Mouse (Mus musculus) layer of hippocampus, postnatal 25 days (tissue): ENCODE data around the gene Garem2. TPM values are rescaled to one million over a fixed set of nuclear protein-coding genes. Genes with fewer than 3 reads are reported as not detected.
"Not testable (repeated sequence)": the region's sequence is repeated elsewhere in the genome, so short reads cannot be mapped to it uniquely, and the experiment has no call there.

Source experiments
- DNase-seq, 2 experiments: peaks; one replicate each; pipeline ENCODE4 v3.0.0; 2022; ENCODE audit warnings: mixed read lengths in 2 of 2, low spot score in 1 of 2; ENCODE audit errors: extremely low spot score in 1 of 2
- total RNA-seq, 2 experiments: library from RNA; stranded (reverse); gene quantifications; 2 replicates each; pipeline ENCODE4 v1.2.3; 2021

Garem2 gene
- total RNA-seq: 10 to 100 TPM; 13.1 to 13.6 TPM

DNA sequence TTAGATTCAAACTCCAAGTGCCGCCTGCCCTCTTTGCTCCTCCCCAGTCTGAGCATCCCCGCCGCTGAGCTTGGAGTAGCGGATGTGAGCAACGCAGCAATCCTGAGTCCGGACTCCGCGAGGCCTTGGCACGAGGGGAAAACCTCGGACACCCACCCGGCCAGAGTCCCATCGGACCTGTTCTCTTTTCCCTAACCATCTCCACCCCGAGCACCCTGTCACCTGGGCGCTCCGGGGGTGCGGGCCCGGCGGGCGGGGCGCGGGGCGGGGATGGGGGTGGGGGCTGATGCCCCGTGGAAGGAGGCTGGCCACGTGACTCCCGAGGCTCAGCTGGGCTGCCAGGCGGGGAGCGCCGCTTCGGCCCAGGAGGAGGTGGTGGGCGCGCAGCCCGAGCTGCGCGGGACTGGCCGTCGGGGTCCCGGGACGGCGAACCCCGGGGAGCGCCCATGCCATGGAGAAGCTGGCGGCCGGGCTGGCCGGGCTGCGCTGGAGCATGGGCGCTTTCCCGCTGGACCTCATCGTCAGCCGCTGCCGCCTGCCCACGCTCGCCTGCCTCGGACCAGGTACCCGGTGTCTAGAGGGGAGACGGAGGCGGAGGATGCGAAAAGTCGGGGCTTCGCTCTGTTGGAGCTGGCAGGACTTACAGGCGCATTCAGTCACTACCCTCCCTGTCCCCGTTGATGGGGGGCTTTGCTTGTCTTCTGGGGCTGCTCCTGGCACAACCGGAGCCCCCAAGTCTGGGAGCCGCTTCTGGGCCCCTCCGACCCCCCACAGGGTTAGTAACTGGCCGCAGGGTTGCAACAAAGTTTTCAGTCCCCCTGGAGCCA, at the start of gene Garem2:
Gene Garem2, plus strand, starts transcription at position 321 of the 827 bp plus-strand sequence.
- DNase-seq: peak in 1 of 2 experiments; percentile 23

DNA sequence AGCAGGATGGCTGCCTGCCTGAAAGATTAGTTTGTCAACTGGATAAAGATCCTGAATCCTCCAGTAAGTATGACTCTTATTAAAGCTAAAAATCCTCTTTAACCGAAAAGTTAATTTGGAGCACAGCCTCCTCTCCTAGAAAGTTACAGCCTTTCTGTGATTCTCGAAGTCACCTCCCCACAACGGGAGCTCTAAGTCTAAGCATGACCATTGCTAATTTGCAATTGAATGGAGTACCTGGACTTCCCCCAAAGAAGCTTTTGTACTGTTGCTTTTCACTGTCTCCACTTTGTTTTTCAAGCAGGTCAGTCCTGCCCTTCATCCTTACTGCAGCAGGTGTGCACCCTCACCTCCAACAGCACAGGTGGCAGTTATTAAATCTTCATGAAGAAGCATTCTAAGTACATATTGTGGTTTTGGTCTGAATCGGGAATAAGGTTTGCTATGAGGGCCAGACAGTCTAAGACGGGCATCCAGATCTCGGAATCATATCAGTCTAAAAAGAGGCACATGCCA, 46.7 kb upstream of the Garem2 start:
- DNase-seq: no peak

DNA sequence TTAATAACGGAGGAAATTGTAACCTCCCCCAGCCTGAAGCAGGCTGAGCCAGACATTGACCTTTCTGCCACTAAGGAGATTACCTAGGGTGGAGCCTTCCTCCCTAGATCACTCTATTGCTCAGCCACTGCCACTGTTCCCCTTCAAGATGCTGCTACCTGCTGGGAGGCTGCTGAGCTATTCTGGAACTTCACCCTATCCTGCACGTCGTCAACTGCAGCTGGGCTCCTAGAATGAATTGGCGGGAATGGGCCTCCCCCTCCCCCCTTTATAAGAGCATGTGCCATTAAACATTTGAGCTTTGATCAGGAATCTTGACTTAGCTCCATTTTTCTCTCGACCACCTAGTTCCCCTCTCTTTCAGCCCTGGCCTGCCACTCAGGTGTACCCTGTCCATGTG, 45.4 kb upstream of the Garem2 start:
- not testable (repeated sequence) for DNase-seq

GRCm38 (mm10) chr5:30067726-30068125, 37.2 kb upstream of the Garem2 start:
- DNase-seq: no peak

GRCm38 (mm10) chr5:30071677-30072076, 33.3 kb upstream of the Garem2 start:
- DNase-seq: no peak

- DNase-seq: no peak
These were observed 32.6 kb upstream of the Garem2 start for GRCm38 (mm10) chr5:30072377-30072776.

DNA sequence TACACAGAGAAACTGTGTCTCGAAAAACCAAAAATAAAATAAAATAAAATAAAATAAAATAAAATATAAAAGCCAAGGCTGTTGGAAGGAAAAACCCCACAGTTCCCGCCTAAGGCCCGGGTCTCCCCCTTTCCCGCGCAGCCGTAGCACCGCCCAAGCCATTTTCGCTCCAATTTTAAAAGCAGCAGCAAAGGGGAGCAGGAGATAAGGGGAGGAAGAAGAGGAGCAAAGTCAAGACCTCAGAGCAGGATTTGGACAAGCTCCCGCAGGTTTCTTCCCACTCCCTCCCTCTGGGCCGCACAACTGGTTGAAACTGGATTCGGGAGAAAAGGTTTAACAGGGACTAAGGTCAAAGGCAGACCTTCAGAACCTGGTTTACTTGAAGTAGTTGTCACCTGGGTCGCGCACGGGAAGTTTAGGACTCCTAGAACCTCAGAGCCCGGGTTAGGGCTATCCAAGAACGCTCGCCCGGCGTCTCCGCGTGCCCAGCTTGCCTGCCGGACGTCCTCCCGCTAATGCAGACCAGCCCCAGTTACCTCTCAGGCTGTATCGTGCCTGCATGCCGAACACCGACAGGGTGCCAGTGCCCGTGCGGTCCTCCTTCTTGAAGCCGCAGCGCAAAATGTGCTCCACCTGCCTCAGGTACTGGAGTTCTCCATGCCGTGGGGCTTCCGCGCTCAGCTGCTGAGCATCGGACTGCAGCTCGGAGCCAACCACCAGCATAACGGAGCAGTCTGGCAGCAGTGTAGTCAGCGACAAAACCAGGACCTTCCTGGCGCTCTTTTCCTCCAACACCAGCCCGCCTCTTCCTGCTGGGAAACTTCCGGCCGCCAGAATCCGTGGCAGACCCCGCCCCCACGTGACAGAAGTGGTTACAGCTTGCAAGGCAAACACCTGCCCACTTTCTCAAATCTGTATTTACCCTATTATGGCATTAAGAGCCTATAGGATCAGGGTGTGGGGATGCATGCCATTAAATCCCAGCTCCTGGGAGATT, 31.8 kb upstream of the Garem2 start, which contains the start of gene Tyms:
Gene Tyms, minus strand, starts transcription at position 793 of the 997 bp plus-strand sequence.
- peak; percentile 40 to 63 for DNase-seq

DNA sequence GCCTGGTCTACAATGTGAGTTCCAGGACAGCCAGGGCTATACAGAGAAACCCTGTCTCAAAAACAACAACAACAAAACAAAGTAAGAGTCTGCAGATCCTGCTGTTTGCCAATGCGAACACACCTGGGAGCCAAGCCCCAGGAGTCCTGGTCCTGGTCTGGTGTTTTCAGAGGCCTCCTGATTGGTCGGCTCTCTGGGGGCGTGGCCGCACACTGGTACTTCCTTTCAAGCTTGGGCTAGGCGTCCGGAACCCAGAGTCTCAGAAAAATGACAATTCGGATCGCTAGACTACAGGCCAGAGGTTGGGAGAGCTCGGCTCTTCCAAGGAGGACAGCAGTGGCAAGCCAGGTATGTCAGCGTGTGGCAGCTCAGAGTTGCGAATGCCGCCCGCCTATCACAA, 12.3 kb upstream of the Garem2 start:
- DNase-seq: no peak

DNA sequence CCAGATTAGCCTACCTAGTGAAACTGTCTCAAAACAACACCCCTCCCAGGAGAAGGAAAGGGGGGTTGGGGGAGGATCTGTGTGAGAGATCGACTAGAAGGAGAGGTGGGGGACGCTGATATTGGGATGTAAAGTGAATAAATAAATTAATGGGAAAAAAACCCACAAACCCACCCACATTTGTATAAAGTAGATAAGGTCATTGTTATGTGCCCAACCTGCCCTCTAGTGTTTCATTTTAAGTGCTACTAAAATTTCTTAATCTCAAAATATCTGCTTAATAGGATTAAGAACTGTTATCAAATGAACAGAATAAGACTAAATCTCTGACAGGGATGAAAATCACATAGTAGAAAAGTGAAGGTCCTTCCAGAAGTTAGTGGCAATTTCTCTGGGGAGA, 10.6 kb upstream of the Garem2 start:
- DNase-seq: no peak

- peak in 1 of 2 experiments; percentile 5 for DNase-seq
These were observed 9.2 kb upstream of the Garem2 start for GRCm38 (mm10) chr5:30095731-30096130.

DNA sequence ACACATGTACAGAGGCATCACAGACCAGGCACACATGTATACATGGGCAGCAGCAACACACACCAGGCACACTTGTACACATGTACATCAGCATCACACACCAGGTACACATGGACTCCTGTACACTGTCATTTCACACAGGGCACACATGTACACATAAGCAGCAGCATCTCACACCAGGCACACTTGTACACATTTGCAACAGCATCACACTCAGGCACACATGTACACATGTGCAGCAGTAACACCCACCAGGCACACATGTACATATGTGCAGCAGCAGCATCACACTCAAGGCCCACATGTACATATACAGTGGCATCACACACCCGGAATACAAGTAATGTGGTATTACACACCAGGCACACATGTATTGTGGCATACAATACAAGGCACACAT, 6.7 kb upstream of the Garem2 start:
- DNase-seq: peak in 1 of 2 experiments; percentile 2

GRCm38 (mm10) chr5:30103340-30103739, 1.6 kb upstream of the Garem2 start:
- no peak for DNase-seq

DNA sequence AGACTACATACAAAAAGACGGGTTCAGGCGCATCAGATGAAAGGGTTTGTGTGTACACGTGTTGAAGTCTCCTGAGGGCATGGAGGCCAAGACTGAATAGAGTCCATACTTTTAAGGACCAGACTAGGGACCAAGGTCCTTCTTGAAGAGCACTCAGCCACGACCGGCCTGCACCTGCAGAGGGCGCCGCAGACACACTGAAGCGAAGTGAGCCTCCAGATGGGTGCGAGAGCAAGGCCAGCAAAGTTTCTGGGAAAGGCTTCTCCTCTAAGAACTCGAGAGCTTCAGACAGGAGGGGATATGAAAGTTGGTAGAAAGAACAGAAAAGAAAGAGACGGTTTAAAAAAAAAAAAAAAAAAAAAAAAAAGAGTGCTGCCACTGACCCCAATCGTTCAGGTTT, 622 bp upstream of the Garem2 start:
- peak in 1 of 2 experiments; percentile 71 for DNase-seq

DNA sequence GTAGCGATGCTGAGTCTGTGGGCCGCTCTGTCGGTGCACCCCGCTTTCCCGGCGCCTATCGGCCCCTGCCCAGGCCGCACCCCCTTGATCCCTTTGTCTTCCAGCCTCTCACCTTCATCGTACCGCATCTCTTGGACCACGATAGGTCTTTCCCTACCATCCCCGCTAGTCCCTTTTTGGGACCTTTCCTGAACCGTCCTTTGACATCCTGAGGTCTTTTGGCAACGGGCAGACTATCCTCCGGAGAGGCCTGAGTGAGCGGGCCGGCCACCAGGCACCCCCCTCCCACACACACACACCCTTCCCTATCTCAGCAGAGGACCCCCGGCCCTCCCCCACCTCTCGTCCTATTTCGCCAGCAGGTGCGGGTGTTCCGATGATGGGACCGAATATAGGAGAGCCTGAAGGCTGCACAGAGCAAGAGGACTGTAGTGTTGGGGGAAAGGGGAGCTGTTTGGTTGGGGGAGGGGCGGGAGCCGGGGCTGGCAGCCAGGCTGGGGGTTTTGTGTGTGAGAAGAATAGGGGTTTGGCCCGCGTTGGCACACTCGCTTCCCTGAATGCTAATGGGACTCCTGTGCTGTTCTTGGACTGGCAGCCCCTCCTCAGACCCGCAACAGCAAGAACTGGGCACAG, 823 bp downstream of the Garem2 start, which contains the start of gene 3110082J24Rik:
Gene 3110082J24Rik, minus strand, starts transcription at position 419 of the 633 bp plus-strand sequence.
- DNase-seq: peak in 1 of 2 experiments; percentile 19

DNA sequence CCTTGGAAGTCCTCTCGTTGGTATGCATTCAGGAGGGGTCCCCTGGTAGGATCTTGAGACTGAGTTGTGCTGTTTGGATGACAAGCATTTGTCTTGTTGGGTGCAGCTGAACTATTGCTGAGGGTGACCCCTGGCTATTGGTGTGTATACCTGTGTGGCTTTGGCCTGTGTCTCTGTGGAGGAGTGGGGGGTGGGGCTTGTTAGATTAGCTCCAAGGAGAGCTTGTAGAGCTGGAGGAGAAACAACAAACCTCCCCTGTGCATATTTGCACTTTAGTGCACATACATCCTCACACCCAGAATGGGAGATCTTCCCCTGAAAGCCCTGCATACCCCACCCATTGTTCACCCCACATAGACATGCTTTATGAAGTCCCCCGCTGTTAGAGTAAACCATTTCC, 1.8 kb downstream of the Garem2 start:
- no peak for DNase-seq

DNA sequence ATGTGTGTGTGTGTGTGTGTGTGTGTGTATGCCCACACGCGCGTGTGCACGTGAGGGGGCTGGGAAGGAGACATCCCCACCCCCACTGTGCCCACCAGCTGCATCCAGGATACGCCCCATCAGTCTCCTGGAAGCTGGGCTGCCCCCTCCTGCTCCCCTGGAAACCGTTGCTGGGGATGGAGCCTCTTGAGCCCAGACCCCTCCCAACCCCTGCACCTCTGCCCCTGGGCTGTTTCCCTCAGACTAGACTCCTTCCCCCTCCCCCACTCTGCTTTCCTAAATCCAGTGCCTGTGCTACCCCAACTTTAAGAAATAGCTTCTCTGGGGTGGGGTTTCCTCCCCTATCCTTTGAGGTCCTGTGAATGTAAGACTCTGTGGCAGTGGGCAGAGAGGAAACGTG, 2.2 kb downstream of the Garem2 start:
- DNase-seq: no peak

DNA sequence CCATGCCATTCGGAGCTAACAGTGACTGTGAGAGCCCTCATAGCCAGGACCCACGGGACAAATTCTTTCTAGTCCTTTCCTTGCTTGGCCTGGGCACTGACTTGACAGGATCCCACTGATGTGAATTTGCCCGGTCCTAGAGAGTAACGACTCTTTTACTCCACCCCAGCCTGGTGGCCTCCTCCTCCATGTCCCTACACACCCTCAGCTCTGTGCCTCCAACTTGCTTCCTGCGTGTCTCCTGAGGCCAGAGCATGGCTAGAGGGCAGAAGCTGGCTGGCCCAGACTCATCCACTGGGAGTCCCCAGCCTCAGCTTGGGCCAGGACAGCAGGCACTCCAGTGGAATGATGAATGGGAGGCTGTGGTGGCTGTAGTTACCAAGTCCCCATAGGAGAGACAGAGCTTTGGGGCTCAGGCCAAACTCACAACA, 2.7 kb downstream of the Garem2 start:
- DNase-seq: no peak

GRCm38 (mm10) chr5:30108233-30108632, 3.3 kb downstream of the Garem2 start:
- DNase-seq: no peak

GRCm38 (mm10) chr5:30109899-30110298, 4.9 kb downstream of the Garem2 start:
- no peak for DNase-seq
